21 mouse cellular contexts compared by ENCODE assay signal in genomic region chr1:64084706-64085105, GRCm38 (mm10). TPM values are rescaled to one million over a fixed set of nuclear protein-coding genes. Genes with fewer than 3 reads are reported as not detected.
DNase-seq lines count a peak whose midpoint lies in the region; ATAC-seq lines count a peak whose summit lies in the region.
"Had no signal": no experiment of that assay in that cellular context is flagged by ENCODE, and none has a peak within 500 bp of the region (broad histone marks: within the 10 kb centered on the region; RNA-seq: fewer than 3 reads in every experiment).

No protein-coding gene starts in this region.

- H3K4me2 ChIP-seq in heart, embryonic 16.5 days (ENCODE audit: low read depth, low read length) = no peak overlapping the region
- H3K4me2 ChIP-seq in kidney, embryonic 16.5 days (replicated peaks; ENCODE audit: low read depth, low read length) = no peak overlapping the region
- H3K4me2 ChIP-seq: embryonic facial prominence, embryonic 13.5 days; hindbrain, embryonic 15.5 days; intestine, embryonic 15.5 days; kidney, embryonic 15.5 days; neural tube, embryonic 15.5 days had no signal

- H3K27ac ChIP-seq in heart, embryonic 16.5 days (ENCODE audit: low read length) = 0 out of 2 replicates have a peak overlapping the region, but pooled peaks have one; percentile 14
- no peak overlapping the region for H3K27ac ChIP-seq in kidney, embryonic 16.5 days (ENCODE audit: low read length)
- H3K27ac ChIP-seq: embryonic facial prominence, embryonic 13.5 days; heart, embryonic 10.5 days; hindbrain, embryonic 15.5 days; intestine, embryonic 15.5 days; kidney, embryonic 15.5 days; neural tube, embryonic 15.5 days had no signal

- WGBS in heart, embryonic 16.5 days = 52% methylated on average over 3 of the region's 3 CpGs
- 52% methylated on average over 3 of the region's 3 CpGs for WGBS in kidney, embryonic 16.5 days

- no peak overlapping the region for H3K4me3 ChIP-seq in heart, embryonic 16.5 days (ENCODE audit: low read length)
- no peak overlapping the region for H3K4me3 ChIP-seq in kidney, embryonic 16.5 days (ENCODE audit: low read length)
- H3K4me3 ChIP-seq: embryonic facial prominence, embryonic 13.5 days; heart, embryonic 10.5 days; hindbrain, embryonic 15.5 days; intestine, embryonic 15.5 days; kidney, embryonic 15.5 days; neural tube, embryonic 15.5 days had no signal

- peaks cover 27% of the 10 kb centered on the region for H3K4me1 ChIP-seq in heart, embryonic 16.5 days (ENCODE audit: control insufficient read depth, insufficient read depth, low read length)
- peaks cover 37% of the 10 kb centered on the region for H3K4me1 ChIP-seq in kidney, embryonic 16.5 days (ENCODE audit: insufficient read depth, low read length)

- no peak overlapping the region for H3K9ac ChIP-seq in heart, embryonic 16.5 days (ENCODE audit: low read length)
- H3K9ac ChIP-seq in kidney, embryonic 16.5 days (replicated peaks; ENCODE audit: low read length) = no peak overlapping the region
- H3K9ac ChIP-seq: embryonic facial prominence, embryonic 13.5 days; hindbrain, embryonic 15.5 days; intestine, embryonic 15.5 days; kidney, embryonic 15.5 days; neural tube, embryonic 15.5 days had no signal

- no peak for ATAC-seq in heart, embryonic 16.5 days (replicated peaks; ENCODE audit: extremely low read depth, insufficient read depth, low FRiP score)
- peak; percentile 59 for ATAC-seq in common myeloid progenitor, adult 5-6 weeks (replicated peaks; ENCODE audit: low read depth, poor library complexity, severe bottlenecking)
- ATAC-seq in kidney, embryonic 16.5 days (ENCODE audit: low FRiP score, low TSS enrichment) = no peak
- ATAC-seq: forebrain, embryonic 14.5 days; intestine, embryonic 15.5 days; midbrain, embryonic 16.5 days had no signal

- DNase-seq in heart, postnatal 4 days = no peak
- DNase-seq in thymus, postnatal 0 days (ENCODE audit: low spot score) = peak; percentile 19
- DNase-seq in thymus, adult 18-20 months = no peak
- no peak for DNase-seq in kidney, postnatal 25 days
- DNase-seq: adrenal gland, adult 2 months; gastrocnemius, postnatal 14 days; heart, postnatal 14 days; layer of hippocampus, postnatal 36 days; left cerebral cortex, postnatal 4 days; right cerebral cortex, postnatal 14 days had no signal

- H3K9me3 ChIP-seq in heart, embryonic 16.5 days (replicated peaks; ENCODE audit: control insufficient read depth, low read length) = no peaks in the 10 kb centered on the region
- no peaks in the 10 kb centered on the region for H3K9me3 ChIP-seq in kidney, embryonic 16.5 days (ENCODE audit: low read length)
- H3K9me3 ChIP-seq: embryonic facial prominence, embryonic 13.5 days; heart, embryonic 10.5 days; hindbrain, embryonic 15.5 days; intestine, embryonic 15.5 days; kidney, embryonic 15.5 days; neural tube, embryonic 15.5 days had no signal

- no peaks in the 10 kb centered on the region for H3K36me3 ChIP-seq in heart, embryonic 16.5 days (ENCODE audit: control insufficient read depth, insufficient read depth)
- H3K36me3 ChIP-seq in kidney, embryonic 16.5 days (ENCODE audit: insufficient read depth, low read length) = no peaks in the 10 kb centered on the region
- H3K36me3 ChIP-seq: embryonic facial prominence, embryonic 13.5 days; heart, embryonic 10.5 days; hindbrain, embryonic 15.5 days; intestine, embryonic 15.5 days; kidney, embryonic 15.5 days; neural tube, embryonic 15.5 days had no signal

- no peaks in the 10 kb centered on the region for H3K27me3 ChIP-seq in heart, embryonic 16.5 days (ENCODE audit: control insufficient read depth, insufficient read depth, low read length)
- H3K27me3 ChIP-seq in kidney, embryonic 16.5 days (ENCODE audit: insufficient read depth, low read length) = no peaks in the 10 kb centered on the region
- H3K27me3 ChIP-seq: embryonic facial prominence, embryonic 13.5 days; hindbrain, embryonic 15.5 days; intestine, embryonic 15.5 days; kidney, embryonic 15.5 days; neural tube, embryonic 15.5 days had no signal

RNA-seq across cellular contexts. Expression of gene Klf7, which starts 37.4 kb away (rescaled TPM):
- 16.3 and 18.0 TPM in 2 replicates for polyA plus RNA-seq in heart, embryonic 16.5 days (2015; fragmentation: Nextera tagmentation; extraction: Ambion mirVana)
- total RNA-seq in heart, postnatal 4 days (2021) = 10 to 100 TPM; 29.4 to 29.6 TPM
- polyA plus RNA-seq in thymus, postnatal 0 days (2015; fragmentation: Nextera tagmentation; extraction: Ambion mirVana) = 22.0 and 31.2 TPM in 2 replicates
- total RNA-seq in common myeloid progenitor, adult 5-6 weeks (2017) = 5.1 and 6.4 TPM in 2 replicates
- 23.6 and 26.8 TPM in 2 replicates for polyA plus RNA-seq in kidney, embryonic 16.5 days (2015; fragmentation: Nextera tagmentation; extraction: Ambion mirVana)
